Mouse (Mus musculus): ENCODE results near the gene Crispld2. TPM values are rescaled to one million over a fixed set of nuclear protein-coding genes. Genes with fewer than 3 reads are reported as not detected.
A peak's percentile ranks its signal among the peaks of the same experiment; 100 is the strongest.

The Crispld2 gene
- total and polyA plus RNA-seq, 2 experiments from 2014 or later, result 2.6 to 5.6 TPM

- Histone ChIP-seq H3K36me3 (ENCODE audit: insufficient read depth, low read length) (no peaks in the 10 kb centered on the region), H3K4me3 (ENCODE audit: low read length) (peak within 1 kb of the TSS; percentile 93), H3K9me3 (ENCODE audit: low read length) (no peaks in the 10 kb centered on the region), H3K27me3 (ENCODE audit: insufficient read depth, low read length) (no peaks in the 10 kb centered on the region), H3K4me2 (ENCODE audit: low read depth, low read length) (peak within 1 kb of the TSS; percentile 95), H3K9ac (replicated peaks; ENCODE audit: low read length) (peak within 1 kb of the TSS; percentile 92), H3K4me1 (ENCODE audit: insufficient read depth, low read length) (peaks cover 14% of the 10 kb centered on the region), H3K27ac (peak within 1 kb of the TSS; percentile 96)
- WGBS, result 2% methylated on average over 85 of the region's 88 CpGs
- TF ChIP-seq CTCF (IDR thresholded peaks at IDR 0.05; ENCODE audit: low read depth), result 0 out of 2 replicates have a peak, but pooled peaks have one; percentile 16
- DNase-seq (ENCODE audit: low spot score) (peak; percentile 89), ATAC-seq (peak; percentile 85)
These were observed 109.1 kb downstream of the Crispld2 start, which contains the start of gene Zdhhc7 for GRCm38 (mm10) chr8:120101068-120101972. Gene Zdhhc7, minus strand, starts transcription at chr8:120101482.

Other genes with a start within 250 kb of the Crispld2 start
- 20.2 and 21.2 TPM in 2 replicates for gene Tldc1, start 214.0 kb upstream of the Crispld2 start, total RNA-seq (2014; rRNA removed)
- 7.4 and 8.4 TPM in 2 replicates for gene Tldc1, start 214.0 kb upstream of the Crispld2 start, polyA plus RNA-seq (2015; fragmentation: Nextera tagmentation; extraction: Ambion mirVana)
- 263 and 269 TPM in 2 replicates for gene Cotl1, start 151.9 kb upstream of the Crispld2 start, total RNA-seq (2014; rRNA removed)
- 85.4 and 87.8 TPM in 2 replicates for gene Cotl1, start 151.9 kb upstream of the Crispld2 start, polyA plus RNA-seq (2015; fragmentation: Nextera tagmentation; extraction: Ambion mirVana)
- gene Klhl36, start 130.2 kb upstream of the Crispld2 start, total RNA-seq (2014; rRNA removed), result 36.6 and 37.3 TPM in 2 replicates
- 20.6 and 22.0 TPM in 2 replicates for gene Klhl36, start 130.2 kb upstream of the Crispld2 start, polyA plus RNA-seq (2015; fragmentation: Nextera tagmentation; extraction: Ambion mirVana)
- 88.5 and 91.1 TPM in 2 replicates for gene Usp10, start 82.1 kb upstream of the Crispld2 start, total RNA-seq (2014; rRNA removed)
- 89.0 and 94.2 TPM in 2 replicates for gene Usp10, start 82.1 kb upstream of the Crispld2 start, polyA plus RNA-seq (2015; fragmentation: Nextera tagmentation; extraction: Ambion mirVana)
- gene Gm20388, start 81.6 kb upstream of the Crispld2 start, total RNA-seq (2014; rRNA removed), result 58.0 and 71.3 TPM in 2 replicates
- gene Gm20388, start 81.6 kb upstream of the Crispld2 start, polyA plus RNA-seq (2015; fragmentation: Nextera tagmentation; extraction: Ambion mirVana), result not detected in 2 replicates
- 37.7 and 46.2 TPM in 2 replicates for gene Zdhhc7, start 109.0 kb downstream of the Crispld2 start, total RNA-seq (2014; rRNA removed)
- 25.3 and 26.6 TPM in 2 replicates for gene Zdhhc7, start 109.0 kb downstream of the Crispld2 start, polyA plus RNA-seq (2015; fragmentation: Nextera tagmentation; extraction: Ambion mirVana)
- 66.1 and 75.6 TPM in 2 replicates for gene 6430548M08Rik, start 121.7 kb downstream of the Crispld2 start, total RNA-seq (2014; rRNA removed)
- gene 6430548M08Rik, start 121.7 kb downstream of the Crispld2 start, polyA plus RNA-seq (2015; fragmentation: Nextera tagmentation; extraction: Ambion mirVana), result 33.9 and 35.6 TPM in 2 replicates
- 1.2 and 3.3 TPM in 2 replicates for gene Fam92b, start 185.0 kb downstream of the Crispld2 start, total RNA-seq (2014; rRNA removed)
- 1.6 and 2.0 TPM in 2 replicates for gene Fam92b, start 185.0 kb downstream of the Crispld2 start, polyA plus RNA-seq (2015; fragmentation: Nextera tagmentation; extraction: Ambion mirVana)
- gene Gse1, start 236.0 kb downstream of the Crispld2 start, total RNA-seq (2014; rRNA removed), result 37.5 and 48.3 TPM in 2 replicates
- 12.3 and 13.4 TPM in 2 replicates for gene Gse1, start 236.0 kb downstream of the Crispld2 start, polyA plus RNA-seq (2015; fragmentation: Nextera tagmentation; extraction: Ambion mirVana)